Mouse (Mus musculus) hindbrain, embryonic 13.5 days (tissue): ENCODE data around the gene Tmem104. TPM values are rescaled to one million over a fixed set of nuclear protein-coding genes. Genes with fewer than 3 reads are reported as not detected.

ENCODE experiments used
- ATAC-seq: fragments of 200-750 bp; cut with Nextera tagmentation; 2 replicates; pipeline ENCODE4 v1.8.0; 2017; ENCODE audit warnings: moderate TSS enrichment; ENCODE audit not compliant: low FRiP score
- H3K27ac ChIP-seq: fragments of 300-500 bp; sonication (generic); 2 replicates; pipeline ENCODE4 v1.5.1; 2015; ENCODE audit warnings: inconsistent platforms, mild to moderate bottlenecking, moderate library complexity
- H3K27me3 ChIP-seq: fragments of 300-500 bp; sonication (generic); 2 replicates; pipeline ENCODE4 v1.6.1; 2015; ENCODE audit warnings: mild to moderate bottlenecking, inconsistent platforms
- H3K36me3 ChIP-seq: fragments of 300-500 bp; sonication (generic); 2 replicates; pipeline ENCODE4 v1.6.1; 2015; ENCODE audit warnings: mild to moderate bottlenecking, inconsistent platforms
- H3K4me1 ChIP-seq: fragments of 300-500 bp; sonication (generic); replicated peaks from 2 replicates; pipeline ENCODE4 v1.6.1; 2015; ENCODE audit warnings: inconsistent platforms
- H3K4me2 ChIP-seq: fragments of 300-500 bp; sonication (generic); 2 replicates; pipeline ENCODE4 v1.6.1; 2015; ENCODE audit warnings: inconsistent platforms, mild to moderate bottlenecking, moderate library complexity
- H3K4me3 ChIP-seq: fragments of 300-500 bp; sonication (generic); 2 replicates; pipeline ENCODE4 v1.5.1; 2015; ENCODE audit warnings: mild to moderate bottlenecking, inconsistent platforms
- H3K9ac ChIP-seq: fragments of 300-500 bp; sonication (generic); 2 replicates; pipeline ENCODE4 v1.6.1; 2015; ENCODE audit warnings: mild to moderate bottlenecking, inconsistent platforms
- H3K9me3 ChIP-seq: fragments of 300-500 bp; sonication (generic); 2 replicates; pipeline ENCODE4 v1.6.1; 2016; ENCODE audit warnings: inconsistent platforms
- WGBS: fragments of 180-500 bp; shearing (Covaris S2); methylation state at CpG from one replicate; pipeline ENCODE4 v1.1.7; 2015; 5-methylcytosine and 5-hydroxymethylcytosine counted together
- polyA plus RNA-seq: library from polyadenylated mRNA; unstranded; fragments of >200 nt; fragmentation: Nextera tagmentation; extraction: Ambion mirVana; gene quantifications from 2 replicates; pipeline ENCODE4 v1.2.1, GENCODE M21; 2015

The Tmem104 gene
- polyA plus RNA-seq, 1 experiment from 2014 or later, result 12.1 TPM

GRCm38 (mm10) chr11:115264136-115264861 lies 77.0 kb downstream of the Tmem104 start:
- Histone ChIP-seq H3K36me3 (peaks cover 15% of the 10 kb centered on the region), H3K27me3 (peaks cover 100% of the 10 kb centered on the region), H3K4me2 (no peak overlapping the region), H3K4me3 (no peak overlapping the region), H3K27ac (no peak overlapping the region), H3K4me1 (peaks cover 29% of the 10 kb centered on the region), H3K9ac (no peak overlapping the region), H3K9me3 (no peaks in the 10 kb centered on the region)
- WGBS, result 65% methylated on average over 7 of the region's 7 CpGs
- no peak for ATAC-seq

GRCm38 (mm10) chr11:115264862-115265668 lies 77.8 kb downstream of the Tmem104 start:
- ATAC-seq, result no peak
- 7% methylated on average over 39 of the region's 39 CpGs for WGBS

GRCm38 (mm10) chr11:115265771-115266399 lies 78.6 kb downstream of the Tmem104 start:
- Histone ChIP-seq H3K27me3 (peaks cover 90% of the 10 kb centered on the region), H3K9ac (peak overlapping the region; percentile 30; the same call in 1 of the 2 replicates), H3K9me3 (no peaks in the 10 kb centered on the region), H3K4me2 (peak overlapping the region; percentile 59; the same call in 1 of the 2 replicates), H3K4me3 (peak overlapping the region; percentile 37), H3K36me3 (peaks cover 20% of the 10 kb centered on the region), H3K27ac (no peak overlapping the region), H3K4me1 (peaks cover 34% of the 10 kb centered on the region)
- ATAC-seq, result no peak
- 3% methylated on average over 20 of the region's 20 CpGs for WGBS

More at GRCm38 (mm10) chr11:115264862-115265668, 77.8 kb downstream of the Tmem104 start:
- Histone ChIP-seq H3K4me3 (peak overlapping the region; percentile 11), H3K9me3 (no peaks in the 10 kb centered on the region), H3K9ac (peak overlapping the region; percentile 30; the same call in 1 of the 2 replicates), H3K36me3 (peaks cover 20% of the 10 kb centered on the region), H3K4me1 (peaks cover 30% of the 10 kb centered on the region), H3K27me3 (peaks cover 98% of the 10 kb centered on the region), H3K4me2 (peak overlapping the region; percentile 48), H3K27ac (no peak overlapping the region)

GRCm38 (mm10) chr11:115266400-115266778 lies 79.1 kb downstream of the Tmem104 start:
- ATAC-seq, result no peak
- no peaks in the 10 kb centered on the region for H3K9me3 ChIP-seq
- WGBS, result 2% methylated on average over 22 of the region's 22 CpGs
- peak overlapping the region; percentile 37 for H3K4me3 ChIP-seq
- peak overlapping the region; percentile 59 for H3K4me2 ChIP-seq
- peaks cover 26% of the 10 kb centered on the region for H3K36me3 ChIP-seq
- H3K4me1 ChIP-seq, result peaks cover 34% of the 10 kb centered on the region
- peak overlapping the region; percentile 65; the same call in 1 of the 2 replicates for H3K9ac ChIP-seq
- peaks cover 85% of the 10 kb centered on the region for H3K27me3 ChIP-seq
- no peak overlapping the region for H3K27ac ChIP-seq

GRCm38 (mm10) chr11:115267061-115267883 lies 80.0 kb downstream of the Tmem104 start, which contains the start of gene Grin2c:
Gene Grin2c, minus strand, starts transcription at chr11:115267243.
- peaks cover 76% of the 10 kb centered on the region for H3K27me3 ChIP-seq
- H3K9me3 ChIP-seq, result no peaks in the 10 kb centered on the region
- H3K9ac ChIP-seq, result peak within 1 kb of the TSS; percentile 65
- 10% methylated on average over 27 of the region's 50 CpGs for WGBS
- peak within 1 kb of the TSS; percentile 59 for H3K4me2 ChIP-seq
- H3K4me3 ChIP-seq, result peak within 1 kb of the TSS; percentile 37
- H3K36me3 ChIP-seq, result peaks cover 31% of the 10 kb centered on the region
- no peak for ATAC-seq
- no peak within 1 kb of the TSS for H3K27ac ChIP-seq
- H3K4me1 ChIP-seq, result peaks cover 34% of the 10 kb centered on the region

- peaks cover 35% of the 10 kb centered on the region for H3K36me3 ChIP-seq
- no peak overlapping the region for H3K4me3 ChIP-seq
- ATAC-seq, result no peak
- no peaks in the 10 kb centered on the region for H3K9me3 ChIP-seq
- peaks cover 69% of the 10 kb centered on the region for H3K27me3 ChIP-seq
- no peak overlapping the region for H3K9ac ChIP-seq
- 70% methylated on average over 11 of the region's 11 CpGs for WGBS
- no peak overlapping the region for H3K4me2 ChIP-seq
- peaks cover 36% of the 10 kb centered on the region for H3K4me1 ChIP-seq
- no peak overlapping the region for H3K27ac ChIP-seq
These were observed 80.7 kb downstream of the Tmem104 start for GRCm38 (mm10) chr11:115267958-115268357.

GRCm38 (mm10) chr11:115269330-115270066 lies 82.2 kb downstream of the Tmem104 start:
- WGBS, result 91% methylated on average over 27 of the region's 27 CpGs
- H3K36me3 ChIP-seq, result peaks cover 35% of the 10 kb centered on the region
- H3K4me1 ChIP-seq, result peaks cover 46% of the 10 kb centered on the region
- no peak overlapping the region; the same call in 1 of the 2 replicates for H3K9ac ChIP-seq
- H3K9me3 ChIP-seq, result no peaks in the 10 kb centered on the region
- peaks cover 54% of the 10 kb centered on the region for H3K27me3 ChIP-seq
- no peak overlapping the region for H3K4me3 ChIP-seq
- H3K27ac ChIP-seq, result no peak overlapping the region
- ATAC-seq, result no peak
- H3K4me2 ChIP-seq, result no peak overlapping the region

GRCm38 (mm10) chr11:115270148-115270861 lies 83.0 kb downstream of the Tmem104 start:
- peak; percentile 18 for ATAC-seq

GRCm38 (mm10) chr11:115271052-115271451 lies 83.8 kb downstream of the Tmem104 start:
- Histone ChIP-seq H3K9me3 (no peaks in the 10 kb centered on the region), H3K27ac (no peak overlapping the region), H3K9ac (no peak overlapping the region), H3K4me1 (peaks cover 47% of the 10 kb centered on the region), H3K36me3 (peaks cover 35% of the 10 kb centered on the region), H3K4me3 (no peak overlapping the region), H3K27me3 (peaks cover 38% of the 10 kb centered on the region), H3K4me2 (no peak overlapping the region)
- 84% methylated on average over 9 of the region's 9 CpGs for WGBS
- ATAC-seq, result no peak

More at GRCm38 (mm10) chr11:115270148-115270861, 83.0 kb downstream of the Tmem104 start:
- peaks cover 47% of the 10 kb centered on the region for H3K4me1 ChIP-seq
- H3K9ac ChIP-seq, result no peak overlapping the region
- no peaks in the 10 kb centered on the region for H3K9me3 ChIP-seq
- H3K4me2 ChIP-seq, result no peak overlapping the region
- H3K36me3 ChIP-seq, result peaks cover 35% of the 10 kb centered on the region
- WGBS, result 36% methylated on average over 19 of the region's 19 CpGs
- peaks cover 46% of the 10 kb centered on the region for H3K27me3 ChIP-seq
- no peak overlapping the region for H3K27ac ChIP-seq
- no peak overlapping the region for H3K4me3 ChIP-seq

GRCm38 (mm10) chr11:115271481-115271880 lies 84.2 kb downstream of the Tmem104 start:
- 77% methylated on average over 10 of the region's 10 CpGs for WGBS
- H3K9ac ChIP-seq, result no peak overlapping the region
- ATAC-seq, result no peak

More at GRCm38 (mm10) chr11:115271481-115271880, 84.2 kb downstream of the Tmem104 start:
- Histone ChIP-seq H3K4me1 (peaks cover 47% of the 10 kb centered on the region), H3K4me2 (no peak overlapping the region), H3K9me3 (no peaks in the 10 kb centered on the region), H3K36me3 (peaks cover 35% of the 10 kb centered on the region), H3K27ac (no peak overlapping the region), H3K4me3 (no peak overlapping the region), H3K27me3 (peaks cover 34% of the 10 kb centered on the region)
